Mouse (Mus musculus) olfactory bulb, adult 2 months (tissue): ENCODE data around the gene Pus10.

Source experiments
- CTCF ChIP-seq: fragments of 200-500 bp; IDR thresholded peaks from 2 replicates; pipeline ENCODE4 v1.5.1; 2012; ENCODE audit warnings: low read depth, mild to moderate bottlenecking, low read length, moderate library complexity; ENCODE audit not compliant: insufficient read depth
- POLR2A ChIP-seq: fragments of 200-500 bp; IDR thresholded peaks from 2 replicates; pipeline ENCODE4 v1.6.1; 2012; ENCODE audit warnings: mild to moderate bottlenecking, low read depth, low read length, moderate library complexity; ENCODE audit not compliant: insufficient read depth

- no peak for TF ChIP-seq CTCF
- no peak for TF ChIP-seq POLR2A
Measured at GRCm38 (mm10) chr11:23647431-23647830, 18.0 kb upstream of the Pus10 start.
